Mouse (Mus musculus): ENCODE data around the gene Pck1. TPM values are rescaled to one million over a fixed set of nuclear protein-coding genes. Genes with fewer than 3 reads are reported as not detected.
"Not testable (repeated sequence)": the region's sequence is repeated elsewhere in the genome, so short reads cannot be mapped to it uniquely, and the experiment has no call there.

Pck1 gene
- polyA plus RNA-seq, 1 experiment: 871 TPM

GRCm38 (mm10) chr2:173113796-173114195 is 39.1 kb upstream of the Pck1 start:
- not testable (repeated sequence) for H3K36me3 ChIP-seq (ENCODE audit: control insufficient read depth, insufficient read depth, low read length); H3K4me3 ChIP-seq (ENCODE audit: insufficient read depth, low read depth, low read length); H3K27ac ChIP-seq (ENCODE audit: insufficient read depth, low read depth, low read length); H3K4me1 ChIP-seq (ENCODE audit: control insufficient read depth, insufficient read depth, low read length); DNase-seq; H3K27me3 ChIP-seq (replicated peaks; ENCODE audit: control insufficient read depth, insufficient read depth, low read length)
- 0 out of 2 replicates have a peak, but pooled peaks have one; percentile 16 for TF ChIP-seq CTCF (conservative IDR thresholded peaks at IDR 0.05; ENCODE audit: insufficient read depth, insufficient read length, low read depth, low read length)
- WGBS: 68% methylated on average over 3 of the region's 3 CpGs

- Histone ChIP-seq H3K27ac (ENCODE audit: insufficient read depth, low read depth, low read length) (no peak within 1 kb of the TSS), H3K27me3 (replicated peaks; ENCODE audit: control insufficient read depth, insufficient read depth, low read length) (no peaks in the 10 kb centered on the region), H3K4me3 (ENCODE audit: insufficient read depth, low read depth, low read length) (no peak within 1 kb of the TSS), H3K4me1 (ENCODE audit: control insufficient read depth, insufficient read depth, low read length) (peaks cover 7% of the 10 kb centered on the region; the same call in 1 of the 2 replicates), H3K36me3 (ENCODE audit: control insufficient read depth, insufficient read depth, low read length) (no peaks in the 10 kb centered on the region)
- TF ChIP-seq CTCF (conservative IDR thresholded peaks at IDR 0.05; ENCODE audit: insufficient read depth, insufficient read length, low read depth, low read length): 0 out of 2 replicates have a peak, but pooled peaks have one; percentile 10
- no peak for TF ChIP-seq POLR2A (IDR thresholded peaks at IDR 0.05; ENCODE audit: low read depth, low read length)
- 88% methylated on average over 35 of the region's 35 CpGs for WGBS
- no peak for DNase-seq
These were observed 33.6 kb upstream of the Pck1 start, which contains the start of gene Ctcfl for GRCm38 (mm10) chr2:173119023-173119944. TSS of gene Ctcfl (minus strand) at chr2:173119525.

- H3K4me1 ChIP-seq (ENCODE audit: control insufficient read depth, insufficient read depth, low read length): peaks cover 11% of the 10 kb centered on the region; the same call in 1 of the 2 replicates
- H3K4me3 ChIP-seq (ENCODE audit: insufficient read depth, low read depth, low read length); DNase-seq; H3K27ac ChIP-seq (ENCODE audit: insufficient read depth, low read depth, low read length); H3K27me3 ChIP-seq (replicated peaks; ENCODE audit: control insufficient read depth, insufficient read depth, low read length); H3K36me3 ChIP-seq (ENCODE audit: control insufficient read depth, insufficient read depth, low read length): not testable (repeated sequence)
- WGBS: 68% methylated on average over 4 of the region's 4 CpGs
These were observed 32.7 kb upstream of the Pck1 start for GRCm38 (mm10) chr2:173120117-173120516.

- no peaks in the 10 kb centered on the region for H3K36me3 ChIP-seq (ENCODE audit: control insufficient read depth, insufficient read depth, low read length)
- H3K4me1 ChIP-seq (ENCODE audit: control insufficient read depth, insufficient read depth, low read length): peaks cover 15% of the 10 kb centered on the region
- TF ChIP-seq POLR2A (IDR thresholded peaks at IDR 0.05; ENCODE audit: low read depth, low read length): no peak
- TF ChIP-seq CTCF (conservative IDR thresholded peaks at IDR 0.05; ENCODE audit: insufficient read depth, insufficient read length, low read depth, low read length): no peak
- H3K4me3 ChIP-seq (ENCODE audit: insufficient read depth, low read depth, low read length): no peak overlapping the region
- peak overlapping the region; percentile 99 for H3K27ac ChIP-seq (ENCODE audit: insufficient read depth, low read depth, low read length)
- no peaks in the 10 kb centered on the region for H3K27me3 ChIP-seq (replicated peaks; ENCODE audit: control insufficient read depth, insufficient read depth, low read length)
- WGBS: 52% methylated on average over 7 of the region's 7 CpGs
- peak; percentile 92 for DNase-seq
These were observed 28.7 kb upstream of the Pck1 start for GRCm38 (mm10) chr2:173124022-173124735.

GRCm38 (mm10) chr2:173126386-173126785 is 26.5 kb upstream of the Pck1 start:
- 82% methylated on average over 4 of the region's 4 CpGs for WGBS
- DNase-seq: no peak
- Histone ChIP-seq H3K27me3 (replicated peaks; ENCODE audit: control insufficient read depth, insufficient read depth, low read length) (no peaks in the 10 kb centered on the region), H3K4me3 (ENCODE audit: insufficient read depth, low read depth, low read length) (no peak overlapping the region), H3K27ac (ENCODE audit: insufficient read depth, low read depth, low read length) (no peak overlapping the region), H3K4me1 (ENCODE audit: control insufficient read depth, insufficient read depth, low read length) (peaks cover 21% of the 10 kb centered on the region), H3K36me3 (ENCODE audit: control insufficient read depth, insufficient read depth, low read length) (no peaks in the 10 kb centered on the region)
- TF ChIP-seq CTCF (conservative IDR thresholded peaks at IDR 0.05; ENCODE audit: insufficient read depth, insufficient read length, low read depth, low read length) (no peak), POLR2A (IDR thresholded peaks at IDR 0.05; ENCODE audit: low read depth, low read length) (no peak)

GRCm38 (mm10) chr2:173129111-173129510 is 23.7 kb upstream of the Pck1 start:
- Histone ChIP-seq H3K36me3 (ENCODE audit: control insufficient read depth, insufficient read depth, low read length) (no peaks in the 10 kb centered on the region), H3K4me3 (ENCODE audit: insufficient read depth, low read depth, low read length) (no peak overlapping the region), H3K4me1 (ENCODE audit: control insufficient read depth, insufficient read depth, low read length) (peaks cover 17% of the 10 kb centered on the region), H3K27ac (ENCODE audit: insufficient read depth, low read depth, low read length) (peak overlapping the region; percentile 76), H3K27me3 (replicated peaks; ENCODE audit: control insufficient read depth, insufficient read depth, low read length) (no peaks in the 10 kb centered on the region)
- no peak for TF ChIP-seq POLR2A (IDR thresholded peaks at IDR 0.05; ENCODE audit: low read depth, low read length)
- TF ChIP-seq CTCF (conservative IDR thresholded peaks at IDR 0.05; ENCODE audit: insufficient read depth, insufficient read length, low read depth, low read length): no peak
- WGBS: 35% methylated on average over 2 of the region's 2 CpGs
- peak; percentile 91 for DNase-seq

GRCm38 (mm10) chr2:173132262-173132661 is 20.6 kb upstream of the Pck1 start:
- Histone ChIP-seq H3K36me3 (ENCODE audit: control insufficient read depth, insufficient read depth, low read length) (no peaks in the 10 kb centered on the region), H3K27me3 (replicated peaks; ENCODE audit: control insufficient read depth, insufficient read depth, low read length) (no peaks in the 10 kb centered on the region), H3K4me1 (ENCODE audit: control insufficient read depth, insufficient read depth, low read length) (peaks cover 18% of the 10 kb centered on the region), H3K27ac (ENCODE audit: insufficient read depth, low read depth, low read length) (no peak overlapping the region), H3K4me3 (ENCODE audit: insufficient read depth, low read depth, low read length) (no peak overlapping the region)
- 63% methylated on average over 13 of the region's 13 CpGs for WGBS
- TF ChIP-seq POLR2A (IDR thresholded peaks at IDR 0.05; ENCODE audit: low read depth, low read length): no peak
- no peak for TF ChIP-seq CTCF (conservative IDR thresholded peaks at IDR 0.05; ENCODE audit: insufficient read depth, insufficient read length, low read depth, low read length)
- no peak for DNase-seq

Data from kidney, adult 2 months (tissue).